Mouse (Mus musculus) heart, postnatal 0 days (tissue): ENCODE measurements around the gene Rgs9.

Experiments used
- CTCF ChIP-seq: IDR thresholded peaks from 2 replicates; pipeline ENCODE4 v1.5.1; 2016; ENCODE audit warnings: antibody characterized with exemption, control low read depth, low read depth
- EP300 ChIP-seq: IDR thresholded peaks from 2 replicates; pipeline ENCODE4 v1.6.1; 2016; ENCODE audit warnings: antibody characterized with exemption, low read depth

- TF ChIP-seq EP300 (no peak), CTCF (no peak)
Observed at GRCm38 (mm10) chr11:109210772-109211171, 87.2 kb downstream of the Rgs9 start.
